Mouse (Mus musculus): ENCODE data around the gene Akr1cl. TPM values are rescaled to one million over a fixed set of nuclear protein-coding genes. Genes with fewer than 3 reads are reported as not detected.
A peak's percentile ranks its signal among the peaks of the same experiment; 100 is the strongest.
"Not testable (repeated sequence)": the region's sequence is repeated elsewhere in the genome, so short reads cannot be mapped to it uniquely, and the experiment has no call there.

Akr1cl gene
- total RNA-seq (2021) = 100 to 1,000 TPM; 295 to 994 TPM
- long read RNA-seq, experiment 1, transcript Akr1cl-206 (9 exons, 1,628 nt) = minor isoform, 9 of 189 reads
- long read RNA-seq, experiment 1, transcript Akr1cl-201 (10 exons, 1,761 nt) = major isoform, 145 of 189 reads
- long read RNA-seq, experiment 1, partial matches to known transcripts = 19 of 189 reads
- long read RNA-seq, experiment 1, other reads (novel, unspliced or antisense) = 15 of 189 reads
- long read RNA-seq, experiment 2, transcript Akr1cl-204 (2 exons, 1,325 nt) = minor isoform, 8 of 2,164 reads
- long read RNA-seq, experiment 2, transcript Akr1cl-206 (9 exons, 1,628 nt) = minor isoform, 81 of 2,164 reads
- long read RNA-seq, experiment 2, transcript Akr1cl-201 (10 exons, 1,761 nt) = major isoform, 1,627 of 2,164 reads
- long read RNA-seq, experiment 2, partial matches to known transcripts = 352 of 2,164 reads
- long read RNA-seq, experiment 2, other reads (novel, unspliced or antisense) = 96 of 2,164 reads

- peak in 1 of 2 experiments; percentile 73 for DNase-seq (ENCODE audit: low spot score in 2 of 2)
Measured at GRCm38 (mm10) chr1:65032641-65033040, at the start of gene Akr1cl. Akr1cl (minus strand) TSS chr1:65032759.

- no peak for DNase-seq (ENCODE audit: low spot score in 2 of 2)
Measured at GRCm38 (mm10) chr1:65082188-65082587, 49.6 kb upstream of the Akr1cl start, which contains the start of gene Crygb. Crygb (minus strand) TSS chr1:65082288.

- no peak for DNase-seq (ENCODE audit: low spot score in 2 of 2)
Measured at GRCm38 (mm10) chr1:65075607-65076006, 43.0 kb upstream of the Akr1cl start.

DNA sequence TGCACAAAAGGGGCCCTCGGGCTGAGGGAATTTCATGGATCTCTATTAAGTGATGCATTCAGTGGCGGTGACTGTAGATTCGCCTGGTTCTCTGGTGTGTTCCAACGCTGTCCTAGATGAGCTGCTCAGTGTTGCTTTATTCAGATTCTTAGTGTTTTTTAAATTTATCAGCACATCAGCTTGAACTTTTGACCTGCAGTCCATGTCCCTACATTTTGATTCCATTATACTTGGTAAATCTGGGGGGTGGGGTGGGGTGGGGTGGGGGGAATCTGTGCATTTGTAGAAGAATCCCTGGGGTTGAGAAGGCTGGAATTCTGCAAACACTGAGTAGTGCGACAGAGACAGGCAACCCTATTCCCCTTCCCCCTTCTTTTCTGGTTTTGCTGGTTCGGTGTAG lies 41.0 kb upstream of the Akr1cl start, which contains the start of gene Crygc:
Gene Crygc (minus strand): TSS at position 101 of the 400 bp plus-strand sequence.
- DNase-seq (ENCODE audit: low spot score in 2 of 2) = no peak

- DNase-seq (ENCODE audit: low spot score in 2 of 2) = no peak
Measured at GRCm38 (mm10) chr1:65067842-65068241, 35.3 kb upstream of the Akr1cl start.

- DNase-seq (ENCODE audit: low spot score in 2 of 2) = no peak
Measured at GRCm38 (mm10) chr1:65064201-65064600, 31.6 kb upstream of the Akr1cl start.

GRCm38 (mm10) chr1:65063352-65063751 lies 30.8 kb upstream of the Akr1cl start, which contains the start of gene Crygd:
Crygd (minus strand) TSS chr1:65063452.
- no peak for DNase-seq (ENCODE audit: low spot score in 2 of 2)

- no peak for DNase-seq (ENCODE audit: low spot score in 2 of 2)
Measured at GRCm38 (mm10) chr1:65052140-65052539, 19.6 kb upstream of the Akr1cl start.

DNA sequence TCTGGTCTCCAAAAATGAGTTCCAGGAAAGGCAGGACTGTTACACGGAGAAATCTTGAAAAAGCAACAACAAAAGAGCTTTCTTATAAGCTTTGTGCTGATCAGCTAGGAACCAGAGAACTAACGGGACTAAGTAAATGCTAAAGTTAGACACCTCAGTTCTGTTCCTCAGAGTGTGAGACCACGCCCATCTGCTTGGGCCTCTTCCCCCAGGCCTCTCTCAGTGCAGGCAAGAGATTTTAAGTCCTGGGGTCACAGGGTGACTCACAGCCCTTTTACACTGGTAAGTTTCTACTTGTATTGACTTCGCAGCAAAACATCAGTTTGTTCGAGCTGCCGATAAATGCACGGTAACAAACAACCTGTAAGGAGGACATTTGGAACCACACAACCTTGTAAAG lies 19.1 kb upstream of the Akr1cl start:
- DNase-seq (ENCODE audit: low spot score in 2 of 2) = no peak

- not testable (repeated sequence) for DNase-seq (ENCODE audit: low spot score in 2 of 2)
Measured at GRCm38 (mm10) chr1:65050952-65051351, 18.4 kb upstream of the Akr1cl start, which contains the start of gene Cryge. Cryge (minus strand) TSS chr1:65051149.

DNA sequence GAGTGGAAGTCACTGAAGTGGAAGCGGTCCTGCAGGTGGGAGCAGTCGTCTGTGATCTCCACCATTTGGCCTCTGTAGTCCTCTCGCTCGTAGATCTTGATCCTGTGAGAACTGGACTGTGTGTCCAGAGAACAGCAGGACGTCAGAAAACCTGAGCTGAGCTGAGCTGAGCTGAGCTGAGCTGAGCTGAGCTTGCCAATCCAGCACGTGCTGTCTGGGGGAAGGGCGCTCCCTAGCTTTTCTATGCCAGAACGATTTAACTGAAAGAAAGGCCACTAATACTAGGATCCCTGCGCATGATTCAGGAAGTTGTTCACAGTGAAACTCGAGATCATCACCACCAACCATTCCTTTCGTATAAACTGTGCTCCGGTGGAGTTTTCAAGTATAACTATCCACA lies 16.2 kb upstream of the Akr1cl start:
- no peak for DNase-seq (ENCODE audit: low spot score in 2 of 2)

DNA sequence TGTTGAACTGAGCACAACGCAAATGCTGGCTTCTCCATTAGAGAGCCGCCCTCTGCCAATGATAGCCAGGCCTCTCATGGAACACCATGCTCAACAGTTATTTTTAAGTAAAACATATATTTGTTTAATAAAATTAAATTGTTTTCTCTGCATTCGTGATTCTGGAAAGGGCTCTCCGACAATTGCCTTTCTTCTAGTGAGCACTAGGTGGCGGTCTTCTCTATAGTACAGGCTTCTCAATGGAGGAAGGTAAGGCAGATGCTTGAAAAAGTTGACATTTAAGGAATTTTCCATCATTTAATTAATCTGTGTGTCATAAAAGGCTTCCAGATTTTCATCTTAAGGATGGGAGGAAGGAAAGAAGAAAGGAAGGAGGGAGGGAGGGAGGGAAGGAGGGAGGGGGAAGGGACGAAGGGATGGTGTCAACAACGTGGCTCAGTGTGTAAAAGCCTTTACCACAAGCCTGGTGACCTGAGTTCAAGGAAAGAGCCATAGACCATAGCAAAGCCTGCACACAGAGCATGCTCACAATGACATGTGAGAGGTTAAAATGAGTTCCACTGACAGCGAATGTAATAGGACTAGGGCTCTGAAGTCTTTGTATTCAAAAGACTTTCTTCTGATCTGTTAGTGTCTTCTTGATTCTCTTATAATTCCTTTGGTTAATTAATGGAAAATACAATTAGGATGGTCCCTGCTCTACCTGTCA lies 14.0 kb upstream of the Akr1cl start:
- DNase-seq (ENCODE audit: low spot score in 2 of 2) = no peak

DNA sequence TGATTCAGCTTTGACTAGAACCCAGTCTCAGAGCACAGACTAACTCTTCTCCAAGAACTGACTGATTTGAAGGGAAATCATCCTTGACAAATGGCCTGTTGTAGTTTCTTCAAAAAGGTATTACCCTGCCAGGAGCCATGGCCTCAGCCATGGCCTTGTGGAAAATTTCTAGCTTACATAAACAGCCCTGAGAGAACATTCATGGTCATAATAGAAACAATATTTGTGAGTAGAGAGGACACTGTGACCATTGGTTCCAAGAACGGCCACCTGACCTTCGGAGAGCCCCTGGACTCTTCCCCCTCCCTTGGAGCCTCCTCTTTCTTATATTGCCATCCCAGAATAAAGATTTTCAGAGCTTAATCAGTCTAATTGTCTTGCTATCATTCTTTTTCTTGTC lies 10.9 kb upstream of the Akr1cl start:
- DNase-seq (ENCODE audit: low spot score in 2 of 2) = no peak

DNA sequence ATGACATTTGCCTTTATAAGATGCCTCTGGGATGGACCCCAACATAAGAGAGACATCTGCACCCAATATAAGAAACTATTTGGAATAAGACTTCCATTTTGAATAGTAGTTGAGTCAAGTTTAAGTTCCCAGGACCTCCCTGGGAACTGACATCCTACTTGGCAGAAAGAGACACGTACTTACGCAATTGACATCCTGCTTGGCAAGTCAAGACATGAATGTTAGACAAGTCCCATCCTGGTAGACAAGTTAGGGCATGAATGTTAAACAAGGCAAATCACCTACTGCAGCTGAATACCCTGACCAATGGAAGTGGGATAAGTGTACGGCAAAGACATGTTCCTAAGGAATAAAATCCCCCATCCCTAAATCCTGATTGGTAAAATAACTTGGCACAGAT lies 9.3 kb upstream of the Akr1cl start:
- DNase-seq (ENCODE audit: low spot score in 2 of 2) = no peak

- DNase-seq (ENCODE audit: low spot score in 2 of 2) = peak; percentile 42 to 65
Measured at GRCm38 (mm10) chr1:65040806-65041205, 8.2 kb upstream of the Akr1cl start.

DNA sequence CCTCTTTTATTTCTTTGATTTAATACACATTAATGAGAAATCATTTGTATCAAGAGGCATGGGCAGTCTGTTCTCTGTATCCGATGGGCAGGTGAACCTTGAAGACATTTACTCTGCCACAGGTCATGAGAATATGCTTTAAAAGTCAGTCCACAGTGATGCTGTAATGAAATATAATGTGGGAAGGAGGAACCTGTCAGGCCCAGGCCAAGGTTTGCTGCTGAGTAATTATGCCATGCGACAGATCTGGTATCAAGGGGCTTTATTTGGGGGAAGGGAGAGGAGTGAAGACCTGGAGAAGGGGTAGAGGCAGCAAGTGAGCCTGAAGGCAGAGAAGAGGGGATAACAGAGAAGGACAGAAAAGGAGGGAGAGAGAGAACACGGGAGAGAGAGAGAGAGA lies 7.1 kb upstream of the Akr1cl start:
- DNase-seq (ENCODE audit: low spot score in 2 of 2) = no peak

GRCm38 (mm10) chr1:65037542-65037941 lies 5.0 kb upstream of the Akr1cl start:
- no peak for DNase-seq (ENCODE audit: low spot score in 2 of 2)

DNA sequence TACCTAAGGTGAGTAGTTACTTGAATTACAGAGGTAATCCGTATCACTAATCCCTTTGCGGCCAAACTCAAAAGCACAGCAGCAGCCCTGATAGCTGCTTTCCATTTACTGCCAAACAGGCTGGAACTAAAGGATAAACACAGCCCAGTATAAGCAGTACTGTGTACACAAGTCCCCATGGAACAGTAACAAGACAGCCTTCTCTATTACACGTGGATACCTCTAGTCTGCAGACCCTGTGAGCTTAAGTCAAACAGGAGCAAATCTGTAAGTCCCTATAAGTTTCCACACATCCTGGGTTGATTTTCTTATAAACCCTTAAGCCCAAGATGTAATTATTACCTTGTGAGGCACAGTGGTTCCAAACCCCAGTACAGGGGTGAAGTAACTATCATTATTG lies 3.0 kb upstream of the Akr1cl start:
- DNase-seq (ENCODE audit: low spot score in 2 of 2) = no peak

- no peak for DNase-seq (ENCODE audit: low spot score in 2 of 2)
Measured at GRCm38 (mm10) chr1:65028206-65028605, 4.4 kb downstream of the Akr1cl start.

DNA sequence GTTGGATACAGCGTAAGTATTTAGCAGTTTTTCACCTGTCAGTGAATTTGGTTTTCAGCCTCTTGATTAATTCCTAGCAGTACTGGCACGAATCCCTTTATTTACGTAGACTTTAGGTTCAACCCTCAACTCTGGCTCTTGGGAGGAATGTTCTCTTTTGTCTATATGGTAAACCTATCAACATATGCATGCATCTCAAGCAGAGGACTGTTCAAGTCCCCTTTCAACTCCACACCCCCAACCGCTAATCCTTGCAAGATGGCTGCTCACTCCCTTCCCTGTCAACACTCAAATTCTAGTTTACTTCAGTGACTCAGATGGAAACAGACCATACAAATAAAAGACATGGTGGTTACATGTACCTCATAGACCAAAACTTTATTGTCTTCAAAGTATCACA lies 19.8 kb downstream of the Akr1cl start:
- DNase-seq (ENCODE audit: low spot score in 2 of 2) = no peak

- DNase-seq (ENCODE audit: low spot score in 2 of 2) = no peak
Measured at GRCm38 (mm10) chr1:65010153-65010552, 22.4 kb downstream of the Akr1cl start.

DNA sequence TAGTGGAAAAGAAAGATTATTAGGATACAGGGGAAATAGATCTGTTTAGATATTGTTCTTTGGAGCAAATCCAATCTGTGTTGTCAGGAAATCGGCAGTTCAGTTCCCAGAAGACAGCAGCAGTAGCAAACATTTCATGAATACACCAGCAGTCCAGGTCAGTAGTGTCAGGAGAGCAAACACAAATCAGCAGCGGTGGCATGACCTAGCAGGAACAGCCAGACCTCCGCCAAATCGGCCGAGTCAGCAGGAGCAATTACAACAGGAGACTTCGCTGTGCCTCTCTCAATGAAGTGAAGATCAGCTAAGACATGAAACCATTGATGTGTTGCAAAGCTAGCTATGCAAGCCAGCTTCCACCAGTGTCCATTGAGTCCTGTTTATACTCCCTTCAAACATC lies 27.0 kb downstream of the Akr1cl start:
- no peak for DNase-seq (ENCODE audit: low spot score in 2 of 2)

Data from adrenal gland, adult 18-20 months (tissue).